Mouse (Mus musculus) mesoderm, embryonic 11.5 days (tissue): ENCODE measurements around the gene Rbm12b1.
"Not testable (repeated sequence)": the region's sequence is repeated elsewhere in the genome, so short reads cannot be mapped to it uniquely, and the experiment has no call there.

Experiments
- DNase-seq: peaks from one replicate; pipeline ENCODE4 v3.0.0-alpha.2; 2012; ENCODE audit warnings: low read depth, low spot score

The Rbm12b1 gene

GRCm38 (mm10) chr4:12140141-12140567 lies at the start of gene Rbm12b1:
Gene Rbm12b1 (plus strand): TSS chr4:12140264.
- peak; percentile 83 for DNase-seq

- not testable (repeated sequence) for DNase-seq
Observed at GRCm38 (mm10) chr4:12140592-12141062, 563 bp downstream of the Rbm12b1 start.

- DNase-seq: not testable (repeated sequence)
Observed at GRCm38 (mm10) chr4:12141516-12141915, 1.5 kb downstream of the Rbm12b1 start.

GRCm38 (mm10) chr4:12147660-12148059 lies 7.6 kb downstream of the Rbm12b1 start:
- DNase-seq: no peak

- DNase-seq: no peak
Observed at GRCm38 (mm10) chr4:12170986-12171317, 30.9 kb downstream of the Rbm12b1 start.

- peak; percentile 78 for DNase-seq
Observed at GRCm38 (mm10) chr4:12171318-12172091, 31.4 kb downstream of the Rbm12b1 start, which contains the start of gene Fam92a. Gene Fam92a (minus strand): TSS chr4:12172015.

DNA sequence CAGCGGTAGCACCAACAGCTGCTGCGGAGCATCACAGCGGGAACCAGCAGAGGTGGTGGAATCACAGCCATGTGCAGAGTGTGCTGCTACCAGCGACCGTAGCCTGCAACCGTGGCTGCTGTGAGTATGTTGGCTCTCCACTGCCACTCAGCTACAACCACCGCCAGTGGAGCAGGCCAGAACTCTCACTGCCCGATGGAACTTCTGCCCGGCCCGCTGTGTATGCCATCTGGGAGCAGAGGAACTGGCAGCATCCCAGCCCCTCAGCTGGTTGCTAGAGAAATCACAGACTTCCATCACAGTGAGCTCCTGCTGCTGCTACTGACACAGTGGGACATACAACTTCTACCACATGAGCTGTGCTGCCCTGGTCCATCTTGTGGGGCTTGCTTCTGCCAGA lies 38.9 kb downstream of the Rbm12b1 start:
- DNase-seq: no peak
